Mouse (Mus musculus) CD4-positive, CD25-positive, alpha-beta regulatory T cell, adult 4 months (primary cell): ENCODE results near the gene Rgs3. TPM values are rescaled to one million over a fixed set of nuclear protein-coding genes. Genes with fewer than 3 reads are reported as not detected.
A peak's percentile ranks its signal among the peaks of the same experiment; 100 is the strongest.

ENCODE experiments used
- ATAC-seq: one replicate; pipeline ENCODE4 v1.8.0; 2017
- polyA plus RNA-seq, 2 experiments: library from polyadenylated mRNA; unstranded; fragments of 100-300 nt; shearing (Covaris generic); gene quantifications; one replicate each; pipeline ENCODE4 v1.2.1; 2017

The Rgs3 gene
- polyA plus RNA-seq, 2 experiments from 2014 or later: 50.0 to 66.9 TPM

GRCm38 (mm10) chr4:62729191-62729590 is 169.5 kb downstream of the Rgs3 start:
- no peak for ATAC-seq

GRCm38 (mm10) chr4:62729941-62730340 is 170.3 kb downstream of the Rgs3 start:
- no peak for ATAC-seq

- no peak for ATAC-seq
Measured at GRCm38 (mm10) chr4:62730861-62731260, 171.2 kb downstream of the Rgs3 start.

GRCm38 (mm10) chr4:62731531-62732063 is 171.9 kb downstream of the Rgs3 start:
- ATAC-seq: no peak

GRCm38 (mm10) chr4:62732096-62732495 is 172.4 kb downstream of the Rgs3 start:
- no peak for ATAC-seq

GRCm38 (mm10) chr4:62732840-62733239 is 173.2 kb downstream of the Rgs3 start:
- no peak for ATAC-seq

- ATAC-seq: no peak
Measured at GRCm38 (mm10) chr4:62733938-62734337, 174.3 kb downstream of the Rgs3 start.

- no peak for ATAC-seq
Measured at GRCm38 (mm10) chr4:62735291-62735690, 175.6 kb downstream of the Rgs3 start.

- ATAC-seq: no peak
Measured at GRCm38 (mm10) chr4:62735878-62736277, 176.2 kb downstream of the Rgs3 start.

- ATAC-seq: no peak
Measured at GRCm38 (mm10) chr4:62736421-62736820, 176.8 kb downstream of the Rgs3 start.

- ATAC-seq: no peak
Measured at GRCm38 (mm10) chr4:62736904-62737303, 177.3 kb downstream of the Rgs3 start.

GRCm38 (mm10) chr4:62737983-62738695 is 178.5 kb downstream of the Rgs3 start:
- no peak for ATAC-seq

GRCm38 (mm10) chr4:62738996-62739395 is 179.3 kb downstream of the Rgs3 start:
- ATAC-seq: no peak

GRCm38 (mm10) chr4:62739591-62739990 is 179.9 kb downstream of the Rgs3 start:
- ATAC-seq: no peak

GRCm38 (mm10) chr4:62740282-62741054 is 180.8 kb downstream of the Rgs3 start:
- peak; percentile 81 for ATAC-seq

GRCm38 (mm10) chr4:62741055-62741453 is 181.4 kb downstream of the Rgs3 start:
- no peak for ATAC-seq

- ATAC-seq: no peak
Measured at GRCm38 (mm10) chr4:62741601-62742000, 182.0 kb downstream of the Rgs3 start.

GRCm38 (mm10) chr4:62742885-62743760 is 183.5 kb downstream of the Rgs3 start:
- no peak for ATAC-seq

- ATAC-seq: no peak
Measured at GRCm38 (mm10) chr4:62744534-62744956, 184.9 kb downstream of the Rgs3 start.

- ATAC-seq: no peak
Measured at GRCm38 (mm10) chr4:62744985-62745638, 185.5 kb downstream of the Rgs3 start.
